Mouse (Mus musculus) spleen, adult 2 months (tissue): ENCODE measurements around the gene Edc3.

Experiments
- CTCF ChIP-seq: fragments of 200-500 bp; IDR thresholded peaks from 2 replicates; pipeline ENCODE4 v1.5.1; 2011; ENCODE audit warnings: mild to moderate bottlenecking, inconsistent platforms; ENCODE audit not compliant: insufficient read depth, insufficient read length, insufficient replicate concordance; ENCODE audit errors: extremely low read depth
- POLR2A ChIP-seq: fragments of 200-500 bp; IDR thresholded peaks from 2 replicates; pipeline ENCODE4 v1.6.1; 2011; ENCODE audit warnings: low read depth, low read length, inconsistent platforms

- no peak for TF ChIP-seq CTCF
- TF ChIP-seq POLR2A: no peak
Observed at GRCm38 (mm10) chr9:57728312-57728711, 20.0 kb downstream of the Edc3 start.
